Mouse (Mus musculus): ENCODE measurements around the gene Klf16.

Gene Klf16

DNA sequence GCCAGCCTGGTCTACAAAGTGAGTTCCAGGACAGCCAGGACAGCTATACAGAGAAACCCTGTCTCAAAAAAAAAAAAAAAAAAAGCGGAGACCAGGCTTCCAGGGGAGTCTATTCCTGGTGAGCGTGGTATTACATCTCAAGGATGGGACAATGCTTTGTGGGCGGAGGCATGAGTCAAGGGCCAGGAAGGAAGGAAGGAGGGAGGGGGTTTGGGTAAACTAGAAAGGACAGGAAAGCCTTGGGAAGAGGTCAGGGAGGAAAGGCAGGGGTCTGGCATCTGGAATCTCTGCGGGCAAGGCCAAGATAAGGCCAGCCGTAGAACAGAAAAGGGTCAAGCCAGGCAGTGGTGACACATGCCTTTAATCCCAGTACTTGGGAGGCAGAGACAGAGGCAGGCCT lies 37.6 kb downstream of the Klf16 start:
- no peak for DNase-seq (ENCODE audit: low spot score)

DNA sequence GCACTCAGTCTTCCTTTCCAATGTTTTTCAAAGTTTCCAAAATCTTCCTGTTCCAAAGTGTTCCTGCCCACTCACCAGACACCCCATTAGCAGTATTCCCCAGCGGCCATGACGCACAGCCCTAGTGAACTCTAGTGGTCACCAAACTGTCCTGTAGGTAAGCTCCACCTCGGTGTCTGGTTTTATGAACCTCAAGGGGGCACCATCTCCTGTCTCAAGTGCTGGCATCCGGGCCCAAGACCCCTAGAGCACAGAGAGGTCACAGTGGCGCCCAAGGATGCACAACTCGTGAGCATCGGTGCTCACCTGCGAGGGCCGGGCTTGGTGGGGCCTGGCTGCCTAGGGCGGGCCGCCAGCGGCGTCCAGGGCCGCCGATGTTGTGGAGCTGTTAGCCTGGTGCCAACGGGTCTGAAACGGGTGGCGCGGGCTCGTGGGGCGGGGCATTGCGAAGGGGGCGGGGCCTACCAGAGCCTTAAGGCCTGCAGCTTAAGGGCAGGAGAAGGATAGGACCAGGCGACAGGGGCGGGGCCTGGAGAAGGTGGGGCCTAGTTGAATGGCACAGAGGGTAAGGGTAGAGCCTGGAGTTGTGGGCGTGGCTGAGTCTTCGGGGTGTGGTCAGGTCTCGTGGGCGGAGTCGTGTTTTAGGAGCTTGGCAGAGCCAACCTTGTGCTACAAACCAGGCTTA lies 38.3 kb downstream of the Klf16 start, which contains the start of gene Atp8b3:
TSS of gene Atp8b3 (minus strand) at position 415 of the 685 bp plus-strand sequence.
- no peak for DNase-seq (ENCODE audit: low spot score)

- no peak for DNase-seq (ENCODE audit: low spot score)
Observed at GRCm38 (mm10) chr10:80538180-80538579, 38.9 kb downstream of the Klf16 start.

GRCm38 (mm10) chr10:80535711-80536110 lies 41.4 kb downstream of the Klf16 start:
- DNase-seq (ENCODE audit: low spot score) = no peak

GRCm38 (mm10) chr10:80535071-80535470 lies 42.0 kb downstream of the Klf16 start:
- no peak for DNase-seq (ENCODE audit: low spot score)

DNA sequence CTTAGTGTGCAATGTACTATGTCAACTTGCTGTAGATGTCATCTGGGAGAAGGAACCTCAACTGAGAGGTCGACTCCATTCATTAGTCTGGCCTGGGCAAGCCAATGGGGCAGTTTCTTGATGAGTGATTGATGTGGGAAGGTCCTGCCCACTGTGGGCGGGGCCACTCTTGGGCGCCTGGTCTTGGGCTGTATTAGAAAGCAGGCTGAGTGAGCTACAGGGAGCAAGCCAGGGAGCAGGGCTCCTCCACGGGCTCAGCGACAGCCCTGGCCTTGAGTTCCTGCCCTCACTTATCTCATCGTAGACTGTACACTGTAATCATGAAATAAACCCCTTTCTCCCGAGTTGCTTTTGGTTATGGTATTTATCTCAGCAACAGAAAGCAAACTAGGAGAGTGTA lies 43.4 kb downstream of the Klf16 start:
- no peak for DNase-seq (ENCODE audit: low spot score)

GRCm38 (mm10) chr10:80532783-80533182 lies 44.3 kb downstream of the Klf16 start:
- DNase-seq (ENCODE audit: low spot score) = no peak

DNA sequence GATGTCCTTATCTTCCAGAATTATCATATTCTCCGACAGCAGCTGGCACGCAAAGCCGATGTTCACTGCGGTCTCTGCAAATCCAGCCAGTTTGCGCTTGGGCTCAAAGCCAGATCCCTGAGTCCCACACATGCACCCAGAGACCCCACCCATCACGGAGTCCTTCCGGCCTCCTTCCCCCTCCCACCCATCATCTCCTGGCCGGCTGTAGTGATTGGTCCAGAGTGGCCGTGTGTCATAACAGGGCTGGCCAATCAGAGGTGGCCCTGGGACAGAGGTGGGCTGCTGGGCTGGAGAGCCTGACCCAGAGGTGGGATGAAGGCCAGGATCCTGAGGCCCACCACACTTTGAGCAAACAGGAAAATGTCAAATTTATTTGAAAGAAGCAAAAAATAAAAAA lies 50.9 kb downstream of the Klf16 start:
- DNase-seq (ENCODE audit: low spot score) = no peak

- no peak for DNase-seq (ENCODE audit: low spot score)
Observed at GRCm38 (mm10) chr10:80523299-80523698, 53.8 kb downstream of the Klf16 start.

- no peak for DNase-seq (ENCODE audit: low spot score)
Observed at GRCm38 (mm10) chr10:80519287-80519686, 57.8 kb downstream of the Klf16 start.

All from ovary, postnatal 10 days (tissue).